ENCODE assay signal across 15 mouse cellular contexts in genomic region chr8:111350577-111350976, GRCm38 (mm10). TPM values are rescaled to one million over a fixed set of nuclear protein-coding genes. Genes with fewer than 3 reads are reported as not detected.
"Had no signal": no experiment of that assay in that cellular context is flagged by ENCODE, and none has a peak within 500 bp of the region (broad histone marks: within the 10 kb centered on the region; RNA-seq: fewer than 3 reads in every experiment).

No protein-coding gene starts in this region.

- H3K4me3 ChIP-seq: left cerebral cortex, adult 2 months; limb, embryonic 10.5 days; liver, embryonic 15.5 days; midbrain, embryonic 12.5 days; myocyte; neural tube, embryonic 15.5 days had no signal

- DNase-seq: kidney, adult 8-10 months; kidney, postnatal 10 days; kidney, postnatal 4 days; lung, adult 2 months; lung, postnatal 10 days; thymus, adult 2 months; thymus, postnatal 25 days had no signal

- H3K27ac ChIP-seq: left cerebral cortex, adult 2 months; limb, embryonic 10.5 days; liver, embryonic 15.5 days; macrophage; midbrain, embryonic 12.5 days; neural tube, embryonic 15.5 days had no signal

RNA-seq across cellular contexts. Expression of gene Fa2h, which starts 43.0 kb away (rescaled TPM):
- total RNA-seq: megakaryocyte-erythroid progenitor cell, adult 5-6 weeks had no signal
